Mouse (Mus musculus): ENCODE measurements around the gene Vps52. TPM values are rescaled to one million over a fixed set of nuclear protein-coding genes. Genes with fewer than 3 reads are reported as not detected.
"Not testable (repeated sequence)": the region's sequence is repeated elsewhere in the genome, so short reads cannot be mapped to it uniquely, and the experiment has no call there.

Vps52 gene
- total RNA-seq, 1 experiment from 2014 or later, result 16.8 TPM

GRCm38 (mm10) chr17:33957493-33957892, 1.9 kb downstream of the Vps52 start:
- no peak for ATAC-seq (replicated peaks; ENCODE audit: insufficient number of reproducible peaks, low FRiP score, low TSS enrichment, poor library complexity, severe bottlenecking)

GRCm38 (mm10) chr17:33958451-33958850, 2.8 kb downstream of the Vps52 start:
- no peak for ATAC-seq (replicated peaks; ENCODE audit: insufficient number of reproducible peaks, low FRiP score, low TSS enrichment, poor library complexity, severe bottlenecking)

DNA sequence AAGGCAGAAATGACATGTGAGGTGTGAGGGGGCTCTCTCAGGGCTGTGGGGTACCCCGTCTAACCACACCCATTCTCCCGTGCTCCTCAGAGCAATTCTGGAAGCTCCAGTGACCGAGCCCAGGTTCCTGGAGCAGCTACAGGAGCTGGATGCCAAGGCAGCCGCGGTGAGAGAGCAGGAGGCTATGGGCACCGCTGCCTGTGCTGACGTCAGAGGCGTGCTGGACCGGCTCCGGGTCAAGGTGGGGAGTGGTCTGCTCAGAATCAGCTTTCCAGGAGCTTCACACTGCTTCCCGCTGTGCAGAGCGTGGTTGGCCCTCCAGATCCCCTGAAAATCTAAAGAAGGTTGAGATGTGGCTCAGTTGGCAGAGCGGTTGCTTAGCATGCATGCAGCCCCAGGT, 3.5 kb downstream of the Vps52 start:
- ATAC-seq (replicated peaks; ENCODE audit: insufficient number of reproducible peaks, low FRiP score, low TSS enrichment, poor library complexity, severe bottlenecking), result no peak

- ATAC-seq (replicated peaks; ENCODE audit: insufficient number of reproducible peaks, low FRiP score, low TSS enrichment, poor library complexity, severe bottlenecking), result no peak
These were observed 4.3 kb downstream of the Vps52 start for GRCm38 (mm10) chr17:33959948-33960347.

DNA sequence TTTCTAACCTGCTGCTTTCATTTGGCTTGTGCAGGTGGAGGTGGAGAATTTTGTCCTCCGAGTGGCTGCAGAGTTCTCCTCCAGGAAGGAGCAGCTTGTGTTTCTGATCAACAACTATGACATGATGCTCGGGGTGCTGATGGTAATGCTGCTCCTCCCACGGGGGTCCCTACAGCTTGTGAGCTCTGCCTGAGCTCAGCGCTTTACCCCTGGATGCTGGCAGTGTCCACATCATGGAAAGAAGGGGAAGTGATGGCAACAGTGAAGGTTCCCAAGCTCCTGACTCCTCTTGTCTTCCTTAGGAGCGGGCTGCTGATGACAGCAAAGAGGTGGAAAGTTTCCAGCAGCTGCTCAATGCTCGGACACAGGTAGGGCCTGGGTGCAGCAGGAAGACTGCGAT, 7.3 kb downstream of the Vps52 start:
- ATAC-seq (replicated peaks; ENCODE audit: insufficient number of reproducible peaks, low FRiP score, low TSS enrichment, poor library complexity, severe bottlenecking), result no peak

- ATAC-seq (replicated peaks; ENCODE audit: insufficient number of reproducible peaks, low FRiP score, low TSS enrichment, poor library complexity, severe bottlenecking), result no peak
These were observed 9.7 kb downstream of the Vps52 start for GRCm38 (mm10) chr17:33965082-33965845.

GRCm38 (mm10) chr17:33965846-33966550, 10.4 kb downstream of the Vps52 start:
- ATAC-seq (replicated peaks; ENCODE audit: insufficient number of reproducible peaks, low FRiP score, low TSS enrichment, poor library complexity, severe bottlenecking), result no peak

- ATAC-seq (replicated peaks; ENCODE audit: insufficient number of reproducible peaks, low FRiP score, low TSS enrichment, poor library complexity, severe bottlenecking), result peak; percentile 93
These were observed 12.9 kb downstream of the Vps52 start for GRCm38 (mm10) chr17:33968489-33968888.

DNA sequence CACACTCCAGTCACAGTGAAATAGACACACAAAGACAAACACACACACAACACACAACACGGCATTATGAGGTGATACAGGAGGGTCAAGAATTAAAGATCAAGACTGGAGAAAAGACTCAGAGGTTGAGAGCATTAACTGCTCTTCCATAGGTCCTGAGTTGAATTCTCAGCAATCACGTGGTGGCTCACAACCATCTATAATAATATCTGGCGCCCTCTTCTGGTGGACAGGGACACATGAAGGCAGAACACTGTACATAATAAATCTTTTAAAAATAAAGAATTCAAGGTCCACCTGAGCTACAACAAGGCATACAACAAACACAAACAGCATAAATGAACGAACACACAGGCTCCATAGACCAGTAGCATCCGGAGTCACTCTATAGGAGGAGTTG, 13.3 kb downstream of the Vps52 start:
- ATAC-seq (replicated peaks; ENCODE audit: insufficient number of reproducible peaks, low FRiP score, low TSS enrichment, poor library complexity, severe bottlenecking), result 0 out of 2 replicates have a peak, but pooled peaks have one; percentile 29

DNA sequence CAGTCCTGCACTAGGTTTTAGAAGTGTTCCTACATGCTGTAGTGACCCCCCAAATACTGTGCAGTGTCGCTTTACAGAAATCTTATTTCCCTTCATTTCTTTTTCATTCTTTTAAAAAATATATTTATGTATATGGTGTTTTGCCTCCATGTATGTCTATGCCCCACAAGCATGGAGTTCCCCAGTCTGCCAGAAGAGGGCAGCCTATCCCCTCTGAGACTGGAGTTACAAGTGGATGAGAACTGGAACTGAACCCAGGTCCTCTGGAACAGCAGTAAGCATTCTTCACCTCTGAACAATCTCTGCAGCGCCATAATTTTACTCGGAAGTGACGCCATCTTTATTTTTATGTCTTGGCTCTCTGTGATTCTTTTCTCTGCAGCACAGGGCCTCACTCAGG, 13.8 kb downstream of the Vps52 start:
- no peak for ATAC-seq (replicated peaks; ENCODE audit: insufficient number of reproducible peaks, low FRiP score, low TSS enrichment, poor library complexity, severe bottlenecking)

DNA sequence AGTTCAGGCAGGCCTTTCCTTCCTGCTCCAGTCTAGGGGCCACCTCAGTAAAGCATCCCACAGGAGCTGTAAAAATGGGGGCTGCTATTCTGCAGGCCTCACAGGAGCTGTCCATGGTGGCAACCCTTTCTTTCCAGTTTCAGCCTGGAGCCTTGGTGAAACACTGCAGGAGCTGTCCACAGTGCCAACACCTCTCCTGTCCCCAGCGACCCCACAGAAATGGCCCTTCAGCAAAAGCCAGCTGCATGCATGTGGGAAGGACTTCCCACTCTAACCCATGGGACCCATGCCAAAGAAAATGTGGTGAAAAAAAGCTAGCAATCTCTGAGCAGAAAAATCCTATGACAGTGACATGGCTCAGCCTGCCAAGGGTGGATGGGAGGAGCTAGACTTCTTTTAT, 17.1 kb downstream of the Vps52 start:
- ATAC-seq (replicated peaks; ENCODE audit: insufficient number of reproducible peaks, low FRiP score, low TSS enrichment, poor library complexity, severe bottlenecking), result no peak

- ATAC-seq (replicated peaks; ENCODE audit: insufficient number of reproducible peaks, low FRiP score, low TSS enrichment, poor library complexity, severe bottlenecking), result no peak
These were observed 18.0 kb downstream of the Vps52 start for GRCm38 (mm10) chr17:33973572-33973971.

DNA sequence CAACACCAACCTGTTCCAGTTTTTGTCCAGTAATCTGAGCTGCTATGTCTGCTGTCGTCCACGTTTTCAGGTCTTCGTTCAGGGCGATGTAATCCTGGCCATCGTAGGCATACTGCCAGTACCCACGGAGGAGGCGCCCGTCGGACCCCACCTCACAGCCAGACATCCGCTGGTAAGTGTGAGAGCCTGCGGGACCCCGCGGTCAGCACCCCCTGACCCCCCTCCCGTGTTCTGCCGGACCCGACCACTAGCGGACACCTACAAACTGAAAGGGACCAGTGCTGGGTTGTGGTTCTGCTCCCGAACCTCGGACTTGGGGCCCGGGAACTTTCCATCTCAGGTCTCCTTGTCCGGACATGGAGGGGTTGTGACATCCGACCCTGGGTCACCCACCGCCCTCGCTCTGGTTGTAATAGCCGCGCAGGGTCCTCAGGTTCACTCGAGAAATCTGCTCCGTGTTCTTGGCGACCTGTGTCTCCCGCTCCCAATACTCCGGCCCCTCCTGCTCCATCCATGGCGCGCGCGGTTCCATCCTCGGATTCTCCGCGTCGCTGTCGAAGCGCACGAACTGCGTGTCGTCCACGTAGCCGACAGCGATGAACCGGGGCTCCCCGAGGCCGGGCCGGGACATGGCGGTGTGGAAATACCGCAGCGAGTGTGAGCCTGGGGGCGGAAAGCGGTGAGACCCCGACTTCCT, 22.4 kb downstream of the Vps52 start:
- ATAC-seq (replicated peaks; ENCODE audit: insufficient number of reproducible peaks, low FRiP score, low TSS enrichment, poor library complexity, severe bottlenecking), result no peak

DNA sequence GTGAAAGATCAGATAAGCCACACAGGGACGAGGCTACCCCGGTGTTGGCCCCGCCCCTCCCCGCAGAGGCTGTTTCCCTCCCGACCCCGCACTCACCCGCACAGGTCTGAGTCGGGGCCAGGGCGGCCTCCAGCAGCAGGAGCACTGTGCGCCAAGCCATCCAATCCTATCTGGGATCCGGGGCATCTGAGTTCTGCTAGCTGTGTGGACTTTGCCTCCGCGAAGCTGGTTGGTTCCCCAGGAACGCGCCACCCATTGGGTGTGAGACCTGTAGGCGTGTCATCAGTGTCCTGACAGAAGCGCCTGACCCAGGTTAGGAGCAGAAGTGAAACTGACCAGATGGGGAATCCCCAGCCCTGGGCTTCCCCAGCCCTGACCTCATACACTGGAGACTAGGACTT, 23.0 kb downstream of the Vps52 start:
- peak; percentile 89 for ATAC-seq (replicated peaks; ENCODE audit: insufficient number of reproducible peaks, low FRiP score, low TSS enrichment, poor library complexity, severe bottlenecking)

DNA sequence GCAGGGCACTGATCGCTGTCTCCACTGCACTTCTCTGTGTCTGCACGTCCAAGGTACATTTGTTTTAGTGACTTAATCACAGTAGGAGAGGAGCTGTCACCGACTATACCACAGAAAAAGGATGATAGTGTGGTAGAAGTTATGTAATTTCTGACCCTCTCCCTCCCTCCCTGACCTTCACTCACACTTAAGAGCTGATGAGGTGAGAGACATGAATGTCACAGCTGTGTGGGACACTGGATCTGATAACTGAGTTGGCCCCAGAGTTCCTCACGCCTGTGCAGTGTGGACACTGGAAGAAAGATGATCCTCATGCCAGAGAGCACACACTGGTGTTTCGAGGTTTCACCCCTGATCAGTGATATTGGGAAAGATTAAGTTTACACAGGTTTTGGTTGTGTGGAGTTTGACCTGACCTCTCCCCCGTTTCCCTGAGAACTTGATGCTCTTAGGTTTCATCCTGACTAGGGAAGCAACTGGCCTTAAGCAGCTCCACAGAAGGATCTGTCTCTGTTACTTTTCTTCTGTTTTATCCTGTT, 24.0 kb downstream of the Vps52 start:
- no peak for ATAC-seq (replicated peaks; ENCODE audit: insufficient number of reproducible peaks, low FRiP score, low TSS enrichment, poor library complexity, severe bottlenecking)

- ATAC-seq (replicated peaks; ENCODE audit: insufficient number of reproducible peaks, low FRiP score, low TSS enrichment, poor library complexity, severe bottlenecking), result 0 out of 2 replicates have a peak, but pooled peaks have one; percentile 10
These were observed 24.8 kb downstream of the Vps52 start for GRCm38 (mm10) chr17:33980181-33981035.

GRCm38 (mm10) chr17:33981192-33981909, 25.7 kb downstream of the Vps52 start:
- peak; percentile 68 for ATAC-seq (replicated peaks; ENCODE audit: insufficient number of reproducible peaks, low FRiP score, low TSS enrichment, poor library complexity, severe bottlenecking)

- not testable (repeated sequence) for ATAC-seq (replicated peaks; ENCODE audit: insufficient number of reproducible peaks, low FRiP score, low TSS enrichment, poor library complexity, severe bottlenecking)
These were observed 26.5 kb downstream of the Vps52 start for GRCm38 (mm10) chr17:33982136-33982535.
